Mouse (Mus musculus) urinary bladder, postnatal 4 days (tissue): ENCODE data around the gene Atp10a.

ENCODE experiments used
- DNase-seq, 2 experiments: peaks; one replicate each; pipeline ENCODE4 v3.0.0; 2021 to 2022; ENCODE audit warnings: low spot score in 2 of 2

The Atp10a gene

GRCm38 (mm10) chr7:58655866-58656265 is at the start of gene Atp10a:
Gene Atp10a, plus strand, starts transcription at chr7:58656166.
- DNase-seq, result no peak

GRCm38 (mm10) chr7:58618048-58618447 is 37.9 kb upstream of the Atp10a start:
- DNase-seq, result no peak

- peak in 1 of 2 experiments; percentile 26 for DNase-seq
Measured at GRCm38 (mm10) chr7:58626305-58627155, 29.4 kb upstream of the Atp10a start.

DNA sequence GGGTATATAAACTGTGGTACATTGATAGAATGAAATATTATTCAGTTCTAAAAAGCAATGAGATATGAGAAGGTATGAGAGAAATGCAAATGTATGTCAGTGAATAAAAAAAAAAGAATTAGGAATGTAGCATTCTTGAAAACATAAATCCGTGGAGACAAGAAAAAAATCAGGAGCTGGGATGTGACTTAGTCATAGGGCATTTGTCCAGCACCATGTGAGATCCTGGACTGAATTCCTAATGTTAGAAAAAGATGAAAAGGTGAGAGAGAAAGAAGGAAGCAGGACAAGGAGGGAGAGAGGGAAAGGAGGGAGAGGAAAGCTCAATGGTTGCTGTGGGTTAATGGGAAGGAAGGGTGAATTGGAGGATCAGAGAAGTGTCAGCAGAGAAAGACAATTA is 28.6 kb upstream of the Atp10a start:
- no peak for DNase-seq

DNA sequence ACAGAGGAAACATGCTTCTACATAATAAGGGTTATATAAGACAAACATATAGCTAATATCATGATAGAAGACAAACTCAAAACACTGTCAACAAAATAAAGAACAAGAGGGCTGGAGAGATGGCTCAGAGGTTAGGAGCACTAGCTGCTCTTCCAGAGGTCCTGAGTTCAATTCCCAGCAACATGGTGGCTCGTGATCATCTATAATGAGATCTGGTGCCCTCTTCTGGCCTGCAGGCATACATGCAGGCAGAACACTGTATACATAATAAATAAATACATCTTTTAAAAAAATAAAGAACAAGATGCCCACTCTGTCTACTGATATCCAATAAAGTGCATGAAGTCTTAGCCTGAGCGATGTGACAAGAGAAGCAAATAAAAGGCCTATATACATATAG is 26.7 kb upstream of the Atp10a start:
- DNase-seq, result no peak

- DNase-seq, result no peak
Measured at GRCm38 (mm10) chr7:58633683-58634082, 22.3 kb upstream of the Atp10a start.

- no peak for DNase-seq
Measured at GRCm38 (mm10) chr7:58639676-58640075, 16.3 kb upstream of the Atp10a start.

- DNase-seq, result no peak
Measured at GRCm38 (mm10) chr7:58640456-58640855, 15.5 kb upstream of the Atp10a start.

GRCm38 (mm10) chr7:58641916-58642315 is 14.1 kb upstream of the Atp10a start:
- no peak for DNase-seq

DNA sequence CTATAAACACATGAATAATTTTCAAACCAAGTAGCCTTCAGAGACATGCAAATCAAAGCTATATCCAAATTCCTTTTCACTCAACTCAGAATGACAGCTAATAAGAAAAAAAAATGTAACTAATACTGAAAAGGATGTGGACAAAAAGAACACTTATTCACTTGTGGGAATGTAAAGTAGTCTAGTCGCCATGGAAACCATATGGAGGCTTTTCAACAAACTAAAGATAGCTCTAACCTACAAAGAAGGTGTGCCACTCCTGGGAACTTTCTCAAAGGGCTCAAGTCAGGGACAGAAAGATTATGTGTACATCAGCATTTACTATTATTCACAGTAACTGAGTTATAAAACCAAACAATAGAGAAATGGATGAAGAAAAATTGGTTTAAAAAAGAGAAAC is 8.6 kb upstream of the Atp10a start:
- DNase-seq, result no peak

DNA sequence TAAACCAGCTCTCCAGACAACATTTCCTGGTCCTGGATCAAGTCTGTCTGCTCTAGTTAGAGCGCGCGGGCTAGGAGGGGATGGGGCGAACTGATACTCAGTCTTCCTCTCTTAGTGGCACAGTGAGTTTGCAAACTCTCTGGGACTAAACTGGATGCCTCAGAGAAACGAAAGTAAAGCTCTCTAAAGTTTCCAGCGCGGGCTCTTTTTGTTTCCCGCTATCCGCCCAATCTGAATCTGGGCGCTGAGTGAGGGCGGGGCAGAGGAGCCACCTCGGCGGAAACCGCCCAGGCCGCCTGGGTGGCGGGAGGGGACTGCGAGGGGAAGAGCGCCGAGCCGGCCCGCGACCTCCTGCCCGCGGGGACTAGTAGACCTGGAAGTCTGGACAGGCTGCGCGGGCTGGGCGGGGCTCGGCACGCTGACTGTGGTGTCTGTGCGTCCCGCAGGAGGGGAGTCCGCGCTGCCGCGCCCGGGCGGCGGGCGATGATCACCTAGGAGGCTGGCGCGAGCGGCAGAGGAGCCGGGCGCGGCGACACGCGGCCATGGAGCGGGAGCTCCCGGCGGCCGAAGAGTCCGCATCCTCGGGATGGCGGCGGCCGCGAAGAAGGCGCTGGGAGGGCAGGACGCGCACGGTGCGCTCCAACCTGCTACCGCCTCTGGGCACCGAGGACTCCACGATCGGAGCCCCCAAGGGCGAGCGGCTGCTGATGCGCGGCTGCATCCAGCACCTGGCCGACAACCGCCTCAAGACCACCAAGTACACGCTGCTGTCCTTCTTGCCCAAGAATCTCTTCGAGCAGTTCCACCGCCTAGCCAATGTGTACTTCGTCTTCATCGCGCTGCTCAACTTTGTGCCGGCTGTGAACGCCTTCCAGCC is 2.2 kb downstream of the Atp10a start:
- DNase-seq, result peak; percentile 66 to 69

- DNase-seq, result no peak
Measured at GRCm38 (mm10) chr7:58658790-58659405, 2.9 kb downstream of the Atp10a start.

GRCm38 (mm10) chr7:58660046-58660445 is 4.1 kb downstream of the Atp10a start:
- no peak for DNase-seq

GRCm38 (mm10) chr7:58660665-58661064 is 4.7 kb downstream of the Atp10a start:
- DNase-seq, result no peak

GRCm38 (mm10) chr7:58661076-58661475 is 5.1 kb downstream of the Atp10a start:
- DNase-seq, result no peak

GRCm38 (mm10) chr7:58668617-58669016 is 12.7 kb downstream of the Atp10a start:
- no peak for DNase-seq

DNA sequence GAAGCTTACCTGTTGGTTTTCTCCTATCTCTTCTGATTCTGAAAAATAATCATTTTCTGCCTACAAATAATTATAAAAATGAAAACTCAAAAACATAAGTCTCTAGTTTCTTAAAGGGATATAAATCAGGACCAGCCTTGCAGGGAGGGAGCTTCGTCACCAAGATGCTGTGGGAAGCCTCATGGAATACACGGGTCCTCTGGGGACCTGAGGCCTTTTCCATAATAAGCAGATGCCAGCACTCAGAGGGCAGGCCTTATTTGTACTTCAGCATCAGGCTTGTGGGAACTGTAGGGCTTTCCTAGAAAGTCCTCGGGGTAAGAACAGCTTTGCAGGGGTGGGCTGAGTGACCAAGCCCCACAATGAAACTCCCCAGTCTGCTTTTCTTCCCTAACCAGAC is 20.1 kb downstream of the Atp10a start:
- no peak for DNase-seq

GRCm38 (mm10) chr7:58677111-58677805 is 21.3 kb downstream of the Atp10a start:
- peak in 1 of 2 experiments; percentile 35 for DNase-seq

- no peak for DNase-seq
Measured at GRCm38 (mm10) chr7:58685967-58686366, 30.0 kb downstream of the Atp10a start.

GRCm38 (mm10) chr7:58686573-58686972 is 30.6 kb downstream of the Atp10a start:
- DNase-seq, result no peak

DNA sequence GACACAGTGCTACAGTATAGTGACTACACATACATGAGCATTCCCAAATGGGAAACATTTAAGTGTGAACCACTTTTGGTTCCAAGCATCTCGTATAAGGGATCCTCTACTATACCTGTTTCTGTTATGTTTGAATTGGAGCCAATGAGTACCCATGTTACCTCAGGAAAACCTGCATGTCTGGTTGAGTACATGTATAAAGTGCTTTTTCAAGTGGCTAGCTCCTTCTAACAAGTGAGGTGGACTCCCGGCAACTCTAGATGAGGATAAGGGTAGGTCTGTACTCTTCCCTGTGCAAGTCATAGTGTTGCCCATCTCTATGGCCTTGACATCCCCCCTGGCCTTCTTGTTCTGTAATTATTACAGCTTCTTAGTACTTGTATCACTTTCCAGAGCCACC is 31.0 kb downstream of the Atp10a start:
- DNase-seq, result no peak
